Mouse (Mus musculus): Measurements from ENCODE around the gene Gm49361.
A peak's percentile ranks its signal among the peaks of the same experiment; 100 is the strongest.
"Not testable (repeated sequence)": the region's sequence is repeated elsewhere in the genome, so short reads cannot be mapped to it uniquely, and the experiment has no call there.

Gm49361 gene

GRCm38 (mm10) chr14:57746001-57746771, at the start of gene Gm49361:
Gene Gm49361 (minus strand): TSS chr14:57746103.
- no peaks in the 10 kb centered on the region for H3K27me3 ChIP-seq (ENCODE audit: control insufficient read depth, insufficient read depth, low read length, poor library complexity, severe bottlenecking)
- H3K36me3 ChIP-seq (ENCODE audit: control insufficient read depth, insufficient read depth, low read length, poor library complexity, severe bottlenecking): no peaks in the 10 kb centered on the region
- peak; percentile 90 for DNase-seq (ENCODE audit: low read depth, low spot score)

GRCm38 (mm10) chr14:57791171-57791570, 45.3 kb upstream of the Gm49361 start:
- Histone ChIP-seq H3K36me3 (ENCODE audit: control insufficient read depth, insufficient read depth, low read length, poor library complexity, severe bottlenecking) (no peaks in the 10 kb centered on the region; the same call in 1 of the 2 replicates), H3K27me3 (ENCODE audit: control insufficient read depth, insufficient read depth, low read length, poor library complexity, severe bottlenecking) (no peaks in the 10 kb centered on the region)
- DNase-seq (ENCODE audit: low read depth, low spot score): no peak

- H3K36me3 ChIP-seq (ENCODE audit: control insufficient read depth, insufficient read depth, low read length, poor library complexity, severe bottlenecking): no peaks in the 10 kb centered on the region; the same call in 1 of the 2 replicates
- no peaks in the 10 kb centered on the region for H3K27me3 ChIP-seq (ENCODE audit: control insufficient read depth, insufficient read depth, low read length, poor library complexity, severe bottlenecking)
- DNase-seq (ENCODE audit: low read depth, low spot score): no peak
Observed at GRCm38 (mm10) chr14:57789759-57790158, 43.9 kb upstream of the Gm49361 start.

GRCm38 (mm10) chr14:57789311-57789710, 43.4 kb upstream of the Gm49361 start:
- no peaks in the 10 kb centered on the region for H3K27me3 ChIP-seq (ENCODE audit: control insufficient read depth, insufficient read depth, low read length, poor library complexity, severe bottlenecking)
- no peak for DNase-seq (ENCODE audit: low read depth, low spot score)
- no peaks in the 10 kb centered on the region; the same call in 1 of the 2 replicates for H3K36me3 ChIP-seq (ENCODE audit: control insufficient read depth, insufficient read depth, low read length, poor library complexity, severe bottlenecking)

GRCm38 (mm10) chr14:57787406-57787805, 41.5 kb upstream of the Gm49361 start:
- DNase-seq (ENCODE audit: low read depth, low spot score): no peak
- H3K27me3 ChIP-seq (ENCODE audit: control insufficient read depth, insufficient read depth, low read length, poor library complexity, severe bottlenecking): no peaks in the 10 kb centered on the region
- H3K36me3 ChIP-seq (ENCODE audit: control insufficient read depth, insufficient read depth, low read length, poor library complexity, severe bottlenecking): no peaks in the 10 kb centered on the region; the same call in 1 of the 2 replicates

- peak; percentile 73 for DNase-seq (ENCODE audit: low read depth, low spot score)
- no peaks in the 10 kb centered on the region for H3K27me3 ChIP-seq (ENCODE audit: control insufficient read depth, insufficient read depth, low read length, poor library complexity, severe bottlenecking)
- no peaks in the 10 kb centered on the region for H3K36me3 ChIP-seq (ENCODE audit: control insufficient read depth, insufficient read depth, low read length, poor library complexity, severe bottlenecking)
Observed at GRCm38 (mm10) chr14:57772157-57772815, 26.4 kb upstream of the Gm49361 start.

GRCm38 (mm10) chr14:57769102-57769501, 23.2 kb upstream of the Gm49361 start:
- H3K36me3 ChIP-seq (ENCODE audit: control insufficient read depth, insufficient read depth, low read length, poor library complexity, severe bottlenecking): no peaks in the 10 kb centered on the region
- H3K27me3 ChIP-seq (ENCODE audit: control insufficient read depth, insufficient read depth, low read length, poor library complexity, severe bottlenecking): no peaks in the 10 kb centered on the region
- DNase-seq (ENCODE audit: low read depth, low spot score): peak; percentile 63

- Histone ChIP-seq H3K36me3 (ENCODE audit: control insufficient read depth, insufficient read depth, low read length, poor library complexity, severe bottlenecking) (no peaks in the 10 kb centered on the region), H3K27me3 (ENCODE audit: control insufficient read depth, insufficient read depth, low read length, poor library complexity, severe bottlenecking) (no peaks in the 10 kb centered on the region)
- DNase-seq (ENCODE audit: low read depth, low spot score): no peak
Observed at GRCm38 (mm10) chr14:57760447-57761412, 14.8 kb upstream of the Gm49361 start.

GRCm38 (mm10) chr14:57758237-57758636, 12.3 kb upstream of the Gm49361 start, which contains the start of gene Lats2:
Gene Lats2 (minus strand): TSS chr14:57758388.
- Histone ChIP-seq H3K36me3 (ENCODE audit: control insufficient read depth, insufficient read depth, low read length, poor library complexity, severe bottlenecking) (no peaks in the 10 kb centered on the region), H3K27me3 (ENCODE audit: control insufficient read depth, insufficient read depth, low read length, poor library complexity, severe bottlenecking) (no peaks in the 10 kb centered on the region)
- no peak for DNase-seq (ENCODE audit: low read depth, low spot score)

GRCm38 (mm10) chr14:57756094-57756493, 10.2 kb upstream of the Gm49361 start:
- no peak for DNase-seq (ENCODE audit: low read depth, low spot score)
- H3K27me3 ChIP-seq (ENCODE audit: control insufficient read depth, insufficient read depth, low read length, poor library complexity, severe bottlenecking): no peaks in the 10 kb centered on the region
- no peaks in the 10 kb centered on the region for H3K36me3 ChIP-seq (ENCODE audit: control insufficient read depth, insufficient read depth, low read length, poor library complexity, severe bottlenecking)

GRCm38 (mm10) chr14:57755661-57756060, 9.8 kb upstream of the Gm49361 start:
- no peaks in the 10 kb centered on the region for H3K36me3 ChIP-seq (ENCODE audit: control insufficient read depth, insufficient read depth, low read length, poor library complexity, severe bottlenecking)
- H3K27me3 ChIP-seq (ENCODE audit: control insufficient read depth, insufficient read depth, low read length, poor library complexity, severe bottlenecking): no peaks in the 10 kb centered on the region
- DNase-seq (ENCODE audit: low read depth, low spot score): no peak

- no peaks in the 10 kb centered on the region for H3K27me3 ChIP-seq (ENCODE audit: control insufficient read depth, insufficient read depth, low read length, poor library complexity, severe bottlenecking)
- H3K36me3 ChIP-seq (ENCODE audit: control insufficient read depth, insufficient read depth, low read length, poor library complexity, severe bottlenecking): no peaks in the 10 kb centered on the region
- DNase-seq (ENCODE audit: low read depth, low spot score): no peak
Observed at GRCm38 (mm10) chr14:57753351-57753992, 7.6 kb upstream of the Gm49361 start.

- not testable (repeated sequence) for DNase-seq (ENCODE audit: low read depth, low spot score); H3K36me3 ChIP-seq (ENCODE audit: control insufficient read depth, insufficient read depth, low read length, poor library complexity, severe bottlenecking); H3K27me3 ChIP-seq (ENCODE audit: control insufficient read depth, insufficient read depth, low read length, poor library complexity, severe bottlenecking)
Observed at GRCm38 (mm10) chr14:57751006-57751405, 5.1 kb upstream of the Gm49361 start.

- Histone ChIP-seq H3K36me3 (ENCODE audit: control insufficient read depth, insufficient read depth, low read length, poor library complexity, severe bottlenecking) (no peaks in the 10 kb centered on the region), H3K27me3 (ENCODE audit: control insufficient read depth, insufficient read depth, low read length, poor library complexity, severe bottlenecking) (no peaks in the 10 kb centered on the region)
- DNase-seq (ENCODE audit: low read depth, low spot score): no peak
Observed at GRCm38 (mm10) chr14:57749501-57749900, 3.6 kb upstream of the Gm49361 start.
